Mouse (Mus musculus): Measurements from ENCODE around the gene Cpm.
A peak's percentile ranks its signal among the peaks of the same experiment; 100 is the strongest.
"Not testable (repeated sequence)": the region's sequence is repeated elsewhere in the genome, so short reads cannot be mapped to it uniquely, and the experiment has no call there.

Gene Cpm

DNA sequence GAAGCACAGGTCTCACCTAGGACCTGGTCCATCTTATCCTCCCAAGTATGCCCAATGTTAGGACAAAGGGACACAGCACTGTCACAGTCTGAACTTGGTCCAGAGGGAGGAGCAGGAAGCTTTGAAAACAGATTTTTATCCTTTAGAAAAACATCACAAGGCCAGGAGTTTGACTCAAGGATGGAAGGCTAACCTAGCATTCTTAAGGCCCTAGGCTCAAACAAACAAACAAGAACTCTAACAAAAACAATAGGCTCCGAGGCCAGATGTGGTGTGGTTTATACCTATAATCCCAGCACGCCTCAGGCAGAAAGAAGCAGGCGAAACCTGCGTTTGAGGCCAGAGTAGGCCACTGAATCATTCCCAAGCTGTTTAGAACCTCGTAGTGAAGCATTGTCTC lies 22.9 kb upstream of the Cpm start:
- no peak for DNase-seq (ENCODE audit: low read depth, low spot score)

DNA sequence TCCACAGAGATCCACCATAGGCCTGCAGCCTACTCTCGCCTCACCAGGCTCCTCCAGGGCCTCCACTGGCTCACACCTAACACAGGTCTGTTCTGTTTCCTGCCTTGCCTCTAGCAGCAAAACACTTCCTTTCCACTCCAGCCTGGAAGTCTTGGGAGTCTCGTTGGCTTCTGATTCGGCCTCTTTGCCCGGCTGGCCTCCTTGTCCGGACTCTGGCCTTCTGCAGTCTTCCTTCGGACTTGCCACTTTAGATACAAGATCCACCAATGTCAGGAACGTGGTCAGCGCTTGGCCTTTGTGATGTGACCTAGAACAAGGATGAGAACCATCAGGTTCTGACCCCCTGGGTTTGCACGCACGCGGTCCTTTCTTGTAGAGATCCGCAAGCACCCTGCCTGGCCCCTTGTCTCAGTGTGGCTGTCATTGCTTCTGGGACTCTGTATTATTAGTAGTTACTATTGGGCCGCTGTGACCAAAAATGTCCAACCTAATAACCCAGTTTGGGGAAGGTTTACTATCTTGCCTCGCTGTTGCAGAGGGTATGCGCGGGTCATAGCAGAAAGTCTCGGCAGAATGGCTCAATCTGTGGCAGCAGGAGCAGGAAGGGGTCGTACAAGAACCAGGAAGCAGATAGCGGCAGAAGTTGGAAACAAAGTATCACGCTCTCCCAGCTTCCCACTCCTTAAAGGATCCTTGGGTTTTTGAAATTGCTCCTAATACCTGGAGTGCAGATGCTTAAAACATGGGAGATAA lies 22.1 kb upstream of the Cpm start:
- DNase-seq (ENCODE audit: low read depth, low spot score), result peak; percentile 16

DNA sequence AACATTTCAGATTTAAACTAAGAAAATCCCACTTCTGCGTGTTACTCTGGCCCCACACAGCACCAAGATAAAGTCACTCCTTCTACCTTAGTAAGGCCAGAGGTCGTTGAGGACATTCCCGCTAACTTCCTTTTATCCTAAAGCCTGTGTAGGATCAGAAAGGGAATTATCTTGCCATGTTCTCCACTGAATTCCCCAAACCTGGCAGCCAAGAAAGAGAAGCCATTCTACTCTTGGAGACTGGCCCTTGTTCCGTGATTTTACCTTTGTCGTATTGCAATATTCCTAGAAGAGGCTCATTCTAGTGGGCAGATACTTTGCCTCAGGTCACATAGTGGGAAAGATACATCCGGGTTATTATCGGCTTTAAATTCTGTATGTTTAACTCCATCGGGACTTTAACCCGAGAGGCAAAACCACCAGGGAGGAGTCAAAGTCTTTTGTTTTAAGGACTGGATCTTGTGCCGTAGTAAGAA lies 21.5 kb upstream of the Cpm start:
- peak; percentile 17 for DNase-seq (ENCODE audit: low read depth, low spot score)

DNA sequence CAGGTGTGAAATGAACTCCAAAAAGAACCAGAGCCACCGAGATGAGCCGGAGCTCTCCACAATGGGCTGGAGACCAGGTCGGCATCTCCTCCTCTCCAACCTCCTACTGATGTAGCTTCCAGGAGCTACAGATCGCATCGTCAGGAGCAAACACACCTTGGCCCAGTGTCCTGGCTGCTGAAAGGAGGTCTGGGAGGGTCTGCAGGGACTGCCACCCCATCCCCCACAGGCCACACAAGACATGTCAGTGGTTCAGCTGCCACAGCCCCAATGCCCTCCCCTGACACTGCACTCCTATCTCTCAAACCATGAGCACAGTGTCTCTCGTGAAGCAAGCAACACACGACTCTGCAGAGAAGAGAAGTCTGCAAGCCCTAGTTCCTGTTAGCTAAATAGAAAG lies 20.8 kb upstream of the Cpm start:
- DNase-seq (ENCODE audit: low read depth, low spot score), result no peak

DNA sequence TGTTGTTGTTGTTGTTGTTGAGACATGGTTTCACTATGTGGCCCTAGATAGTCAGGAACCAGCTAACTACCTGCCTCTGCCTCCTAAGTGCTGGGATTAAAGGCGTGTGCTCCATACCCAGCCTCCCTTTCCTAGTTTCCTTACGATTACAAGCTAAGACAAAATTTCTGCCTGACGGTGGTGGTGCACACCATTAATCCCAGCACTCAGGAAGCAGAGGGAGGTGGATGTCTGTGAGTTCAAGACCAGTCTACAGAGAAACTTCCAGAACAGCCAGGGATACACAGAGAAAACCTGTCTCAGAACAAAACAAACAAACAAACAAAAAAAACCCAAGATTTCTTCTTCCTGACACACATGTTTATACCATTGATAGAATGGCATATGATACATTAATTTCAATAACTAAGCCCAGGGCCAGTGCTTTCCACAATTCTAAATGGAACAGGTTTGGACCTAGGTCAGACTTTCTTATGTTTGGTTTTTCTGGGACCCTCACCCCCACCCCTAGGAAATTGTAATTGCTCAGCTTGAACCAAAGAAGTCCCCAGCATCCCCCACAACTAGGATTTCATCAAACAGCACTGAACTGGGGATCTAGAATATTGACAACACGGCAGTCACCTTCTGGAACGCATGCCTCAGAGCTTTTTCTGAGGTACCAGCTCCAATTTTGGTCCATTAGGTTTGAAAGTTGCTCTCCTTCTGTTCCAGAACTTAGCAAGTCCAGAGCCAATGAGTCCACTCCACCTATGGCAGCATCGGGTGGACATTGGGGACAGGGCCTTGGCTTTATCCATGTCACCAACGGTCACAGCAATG lies 20.1 kb upstream of the Cpm start:
- DNase-seq (ENCODE audit: low read depth, low spot score), result no peak

DNA sequence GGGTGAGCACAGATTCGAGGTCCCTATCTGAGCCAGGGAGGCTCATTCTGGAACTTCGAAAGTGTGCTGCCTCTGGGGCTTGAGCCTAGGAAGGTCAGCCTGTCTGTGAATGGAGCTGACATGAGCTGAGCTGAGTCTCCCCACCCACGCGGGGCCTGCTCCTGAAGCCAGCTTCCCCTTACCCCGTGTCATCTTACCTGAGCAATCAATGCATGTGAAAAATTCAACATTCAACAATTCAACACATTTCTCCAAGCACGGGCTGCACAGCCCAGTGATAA lies 19.6 kb upstream of the Cpm start:
- DNase-seq (ENCODE audit: low read depth, low spot score), result no peak

DNA sequence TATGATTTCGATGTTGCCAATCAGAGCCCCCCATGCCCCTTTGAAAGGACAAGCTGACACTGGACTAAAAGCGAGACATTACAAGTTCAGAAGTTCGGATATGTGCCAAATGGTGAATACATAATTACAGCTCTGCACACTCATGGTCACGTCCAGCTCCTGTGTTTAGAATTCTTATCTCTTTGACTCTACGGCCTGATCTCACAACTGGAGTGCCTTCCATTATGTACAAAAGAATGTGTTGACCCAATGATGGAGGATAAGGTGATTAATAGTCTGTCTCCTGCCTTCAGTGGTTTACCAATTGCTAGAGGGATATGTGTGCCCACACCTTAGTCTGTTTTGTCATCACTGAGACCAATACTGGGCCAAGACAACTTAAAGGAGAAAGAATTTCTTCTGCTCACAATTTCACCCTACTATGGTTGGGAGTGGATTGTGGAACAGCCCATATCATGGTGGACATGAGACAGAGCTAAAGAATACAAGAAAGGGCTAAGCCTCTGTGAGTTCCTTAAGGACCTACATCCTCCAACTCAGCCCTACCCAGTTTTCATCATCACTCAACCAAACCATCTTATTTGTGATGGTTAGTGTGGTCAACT lies 19.0 kb upstream of the Cpm start:
- DNase-seq (ENCODE audit: low read depth, low spot score), result no peak

DNA sequence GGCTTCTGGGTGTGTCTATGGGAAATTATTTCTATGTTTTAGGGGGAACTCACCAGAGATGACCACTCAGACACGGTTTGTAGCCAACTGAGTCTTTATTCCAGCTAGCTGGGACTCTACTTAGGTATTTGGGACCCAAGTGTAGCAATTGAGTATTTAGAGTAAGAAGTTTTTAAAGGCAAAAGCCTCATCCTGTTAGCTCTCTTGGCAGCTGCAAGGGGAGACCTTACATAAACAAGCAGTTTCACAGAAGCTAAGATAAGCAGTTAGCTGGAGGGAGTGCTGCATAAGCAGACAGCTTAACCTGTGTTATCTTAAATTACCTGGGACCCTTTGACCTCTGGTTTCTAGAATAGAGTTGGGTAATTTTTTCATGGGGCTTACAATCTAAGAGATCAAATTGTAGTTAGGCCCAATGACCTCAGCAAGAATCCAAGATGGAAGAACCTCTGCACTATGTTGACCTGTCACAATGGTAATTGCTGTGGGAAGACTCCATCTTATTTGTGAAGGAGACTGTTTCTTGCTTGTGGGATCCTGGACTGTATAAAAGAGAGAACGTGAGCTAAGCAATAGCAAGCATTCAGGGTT lies 18.4 kb upstream of the Cpm start:
- no peak for DNase-seq (ENCODE audit: low read depth, low spot score)

DNA sequence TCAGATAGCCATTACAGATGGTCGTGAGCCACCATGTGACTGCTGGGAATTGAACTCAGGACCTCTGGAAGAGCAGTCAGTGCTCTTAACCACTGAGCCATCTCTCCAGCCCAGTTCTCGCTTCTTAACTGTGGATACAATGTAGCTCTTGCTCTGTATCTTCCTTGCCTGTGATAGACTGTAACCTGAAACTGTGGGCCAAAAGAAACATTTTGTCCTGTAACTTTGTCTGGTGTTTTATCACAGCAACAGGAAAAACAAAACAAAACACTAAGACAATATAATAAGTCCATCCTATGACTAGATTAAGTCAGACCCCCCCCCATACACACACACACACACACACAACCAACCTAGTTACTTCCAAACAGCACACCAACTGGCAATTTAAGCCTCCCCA lies 17.8 kb upstream of the Cpm start:
- DNase-seq (ENCODE audit: low read depth, low spot score), result no peak

DNA sequence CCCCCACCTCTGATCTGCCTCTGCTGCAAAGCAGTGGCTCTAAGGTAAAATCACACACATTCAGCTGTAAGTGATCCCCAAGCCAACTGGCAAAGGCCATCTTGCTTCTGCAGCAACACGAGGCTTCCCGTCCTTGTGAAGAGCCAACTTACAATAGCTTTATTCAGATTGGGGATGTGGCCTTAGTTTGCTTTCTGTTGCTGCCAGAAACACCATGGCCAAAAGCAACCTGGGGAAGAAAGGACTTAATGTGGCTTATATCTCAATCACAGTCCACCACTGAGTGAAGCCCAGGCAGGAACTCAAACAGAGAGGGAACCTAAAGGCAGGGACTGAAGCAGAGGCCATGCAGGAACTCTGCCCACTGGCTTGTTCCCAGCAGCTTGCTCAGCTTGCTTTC lies 17.3 kb upstream of the Cpm start:
- DNase-seq (ENCODE audit: low read depth, low spot score), result no peak

DNA sequence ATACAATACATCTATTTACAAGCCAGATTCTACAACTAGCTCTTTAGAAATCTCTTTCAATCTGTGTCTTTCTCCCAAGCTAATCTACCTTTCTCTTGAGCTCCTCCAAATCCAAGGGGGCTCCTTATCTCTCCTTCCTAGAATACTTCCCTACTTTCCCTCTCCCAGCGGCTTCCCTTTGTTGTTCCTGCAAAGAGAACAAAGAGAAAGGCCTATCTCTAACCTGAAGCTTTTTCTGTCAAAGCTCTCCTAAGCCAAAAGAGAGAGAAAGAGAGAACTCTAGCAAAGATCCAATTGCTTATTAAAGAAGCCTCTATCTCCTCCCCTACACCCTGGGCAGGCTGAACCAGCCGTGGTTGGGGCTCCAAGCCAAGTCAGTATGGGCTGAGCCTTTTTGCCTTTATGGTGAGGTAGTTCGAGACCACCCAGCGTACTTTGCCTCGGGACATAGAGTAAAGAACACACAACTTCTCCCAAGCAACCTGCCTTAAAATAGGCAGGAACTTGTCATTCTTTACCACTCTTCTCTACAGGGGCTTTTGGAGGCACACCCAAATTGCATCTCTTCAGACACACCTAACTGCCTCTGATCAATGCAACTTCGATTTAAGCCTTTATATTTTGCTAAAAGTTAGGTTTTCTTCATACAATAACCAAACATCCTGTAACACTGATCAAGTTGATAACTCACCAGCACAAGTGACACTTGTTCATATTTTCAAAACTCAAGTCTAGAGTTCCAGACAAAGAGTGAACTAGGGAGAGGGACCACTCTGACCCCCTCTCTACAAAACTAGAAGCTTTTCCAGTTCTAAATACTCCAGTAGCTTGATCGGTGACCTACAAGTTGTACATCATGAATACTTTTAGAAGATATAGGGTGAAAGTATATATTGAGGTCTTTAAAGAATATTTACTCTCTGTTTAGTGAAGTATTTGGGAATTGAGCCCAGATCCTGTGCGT lies 16.4 kb upstream of the Cpm start:
- DNase-seq (ENCODE audit: low read depth, low spot score), result no peak

DNA sequence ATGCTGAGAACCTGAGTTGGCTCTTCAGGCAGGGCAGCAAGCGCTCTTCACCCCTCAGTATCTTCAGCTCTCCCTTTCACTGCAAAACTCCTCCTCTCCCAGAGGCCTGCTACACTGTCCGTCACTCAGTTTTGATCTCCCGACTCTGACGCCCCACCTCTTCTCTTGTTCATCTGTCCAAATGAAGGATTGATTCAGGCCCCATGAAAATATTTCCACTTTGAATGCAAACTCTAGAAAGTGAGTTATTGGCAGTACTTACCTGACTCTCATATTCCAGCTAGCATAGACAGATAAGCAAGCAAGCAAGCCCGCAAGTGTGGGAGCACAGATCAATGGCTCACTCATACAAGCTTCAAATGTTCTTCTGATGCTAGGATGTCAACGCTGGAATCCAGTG lies 15.3 kb upstream of the Cpm start:
- DNase-seq (ENCODE audit: low read depth, low spot score), result no peak

DNA sequence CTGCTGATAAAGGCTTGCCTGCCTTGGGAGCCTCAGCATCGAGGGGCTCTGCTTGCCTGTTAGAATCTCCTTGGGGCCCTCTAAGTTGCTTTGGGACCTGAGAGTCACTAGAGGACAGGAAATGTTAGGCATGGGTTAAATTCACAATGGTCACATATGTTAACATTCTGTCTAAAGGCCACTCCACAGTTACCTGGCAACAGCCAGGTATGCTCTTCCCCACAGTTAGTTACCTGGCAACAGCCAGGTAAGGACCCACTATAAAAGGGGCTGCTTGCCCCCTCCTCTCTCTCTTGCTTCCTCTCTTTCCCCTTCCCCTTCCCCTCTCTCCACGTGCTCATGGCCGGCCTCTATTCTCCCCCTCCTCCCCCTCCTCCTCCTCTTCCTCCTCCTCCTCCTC lies 14.9 kb upstream of the Cpm start:
- peak; percentile 19 for DNase-seq (ENCODE audit: low read depth, low spot score)

DNA sequence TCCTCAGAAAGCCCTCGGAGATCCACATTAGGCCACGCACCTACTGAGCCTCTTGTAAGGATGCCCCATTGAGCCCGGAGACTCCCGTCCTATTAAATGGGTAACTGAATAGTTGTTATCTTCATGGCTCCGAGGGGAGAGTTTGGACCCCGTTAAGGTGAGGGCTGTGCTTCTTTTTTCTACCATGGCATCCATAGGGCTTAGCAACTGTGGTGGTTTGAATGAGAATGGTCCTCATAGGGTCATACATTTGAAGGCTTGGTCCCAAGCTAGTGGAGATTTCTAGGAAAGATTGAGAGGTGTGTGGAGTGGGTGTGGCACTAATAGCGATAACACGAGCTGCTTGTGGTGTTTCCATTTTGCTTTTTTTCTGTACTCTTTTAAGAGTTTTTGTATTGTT lies 14.1 kb upstream of the Cpm start:
- no peak for DNase-seq (ENCODE audit: low read depth, low spot score)

DNA sequence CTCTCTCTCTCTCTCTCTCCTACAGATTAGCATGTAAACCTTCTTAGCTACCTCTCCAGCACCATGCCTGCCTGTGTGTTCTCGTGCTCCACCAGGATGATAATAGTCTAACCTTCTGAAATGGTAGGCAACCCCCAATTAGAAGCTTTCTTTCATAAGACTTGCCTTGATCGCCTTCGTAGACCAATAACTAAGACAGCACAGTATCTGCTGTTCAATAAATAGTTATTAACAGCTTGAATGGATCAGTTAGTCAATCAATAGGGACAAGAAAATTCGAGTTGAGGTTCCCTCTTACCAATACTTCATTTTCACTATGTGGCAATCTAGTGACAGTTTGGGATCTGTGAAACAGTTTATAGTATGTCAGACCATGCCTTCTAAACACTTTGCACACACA lies 13.6 kb upstream of the Cpm start:
- no peak for DNase-seq (ENCODE audit: low read depth, low spot score)

DNA sequence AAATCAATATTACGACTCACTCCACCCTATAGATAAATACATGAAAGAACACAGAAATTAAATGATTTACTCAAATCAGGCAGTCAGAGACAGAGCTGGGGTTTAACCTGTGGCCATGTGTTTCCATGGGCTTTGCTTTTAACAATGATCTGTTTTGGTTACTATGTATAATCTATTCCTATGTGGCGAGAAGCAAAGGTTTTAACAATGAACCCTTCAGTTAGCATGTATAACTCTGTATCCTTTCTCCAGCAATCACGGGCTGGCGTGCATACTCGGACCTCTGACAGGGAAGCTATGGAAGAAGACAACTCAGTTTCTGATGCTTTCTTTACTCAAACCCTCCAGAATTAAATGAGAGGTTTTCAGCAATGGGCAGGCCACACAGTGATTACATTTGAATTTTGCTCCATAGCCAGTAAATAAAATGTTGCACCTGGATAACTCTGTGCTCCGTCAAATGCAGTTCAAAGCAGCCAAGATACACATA lies 13.1 kb upstream of the Cpm start:
- no peak for DNase-seq (ENCODE audit: low read depth, low spot score)

DNA sequence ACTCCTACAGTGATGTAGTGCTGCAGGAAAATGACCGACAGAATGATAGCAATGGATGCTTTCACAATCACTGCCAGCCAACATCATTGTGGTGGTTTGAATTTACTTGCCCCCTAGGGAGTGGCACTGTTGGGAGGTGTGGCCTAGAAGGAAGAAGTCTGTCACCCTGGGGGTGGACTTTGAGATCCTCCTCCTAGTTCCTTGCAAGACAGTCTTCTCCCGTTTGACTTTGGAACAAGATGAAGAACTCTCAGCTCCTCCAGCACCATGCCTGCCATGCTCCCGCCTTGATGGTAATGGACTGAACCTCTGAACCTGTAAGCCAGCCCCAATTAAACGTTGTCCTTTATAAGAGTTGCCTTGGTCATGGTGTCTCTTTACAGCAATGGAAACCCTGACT lies 12.5 kb upstream of the Cpm start:
- not testable (repeated sequence) for DNase-seq (ENCODE audit: low read depth, low spot score)

DNA sequence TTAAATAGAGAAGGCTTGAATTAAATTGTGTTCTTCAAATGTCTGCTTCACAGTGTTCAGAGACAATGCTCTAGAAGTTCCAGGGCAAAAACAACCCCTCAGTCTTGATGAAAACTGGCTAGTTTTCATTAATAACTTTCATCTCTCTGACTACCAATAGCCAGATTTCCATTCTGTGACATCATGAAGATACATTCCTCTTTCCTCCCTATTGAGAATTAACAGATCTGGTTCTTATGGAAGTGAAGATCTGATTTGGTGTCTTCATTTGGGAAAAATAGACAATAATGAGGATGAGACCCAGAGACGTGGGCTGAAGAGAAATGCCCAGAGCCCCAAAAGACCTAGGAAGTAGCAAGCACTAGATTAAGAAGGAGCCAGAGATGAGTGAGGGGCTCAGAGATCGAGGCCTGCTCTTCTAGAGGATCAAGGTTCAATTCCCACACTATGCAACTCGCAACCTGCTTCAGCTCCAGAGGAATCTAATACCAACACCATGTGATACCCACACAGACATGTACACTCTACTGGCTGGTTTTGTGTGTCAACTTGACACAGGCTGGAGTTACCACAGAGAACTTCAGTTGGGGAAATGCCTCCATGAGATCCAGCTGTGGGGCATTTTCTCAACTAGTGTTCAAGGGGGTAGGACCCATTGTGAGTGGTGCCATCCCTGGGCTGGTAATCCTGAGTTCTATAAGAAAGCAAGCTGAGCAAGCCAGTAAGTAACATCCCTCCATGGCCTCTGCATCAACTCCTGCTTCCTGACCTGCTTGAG lies 11.5 kb upstream of the Cpm start:
- DNase-seq (ENCODE audit: low read depth, low spot score), result no peak

DNA sequence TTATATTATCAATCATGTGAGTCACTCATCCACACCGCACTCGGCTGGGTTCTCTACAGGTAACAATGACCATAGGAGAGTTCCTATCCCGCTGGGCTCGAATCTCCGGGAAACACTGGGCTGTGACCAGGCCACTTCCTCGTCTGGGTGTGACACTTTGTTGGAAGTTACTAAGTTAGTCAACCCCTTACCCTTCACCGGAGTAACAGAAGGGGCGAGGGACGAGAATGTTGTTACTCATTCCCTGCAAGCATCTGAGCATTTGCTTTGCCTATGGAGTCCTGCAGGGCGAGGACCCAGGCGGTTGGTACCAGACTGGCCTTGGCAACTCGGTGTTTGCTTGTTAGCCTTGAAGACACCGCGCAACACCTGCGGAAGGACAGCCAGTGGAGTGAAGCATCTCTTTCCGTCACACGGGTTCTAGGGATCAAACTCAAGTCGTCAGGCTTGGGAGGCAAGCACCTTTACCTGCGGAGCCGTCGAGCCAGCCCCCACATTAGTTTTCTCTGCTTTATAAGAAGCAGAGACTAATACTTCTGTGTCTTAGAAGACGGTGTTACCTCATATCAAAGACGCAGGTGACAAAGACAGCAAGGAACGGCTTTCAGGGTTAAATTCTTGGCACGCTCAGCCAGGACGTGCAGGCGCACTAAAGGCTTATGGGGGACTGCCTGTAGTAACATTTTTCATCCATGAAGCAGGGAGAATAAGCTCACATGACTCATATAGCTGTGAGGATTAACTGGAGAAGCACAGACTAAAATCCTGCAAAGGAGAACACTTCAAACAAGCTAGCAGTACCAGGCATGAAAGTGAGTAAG lies 10.0 kb upstream of the Cpm start:
- no peak for DNase-seq (ENCODE audit: low read depth, low spot score)

DNA sequence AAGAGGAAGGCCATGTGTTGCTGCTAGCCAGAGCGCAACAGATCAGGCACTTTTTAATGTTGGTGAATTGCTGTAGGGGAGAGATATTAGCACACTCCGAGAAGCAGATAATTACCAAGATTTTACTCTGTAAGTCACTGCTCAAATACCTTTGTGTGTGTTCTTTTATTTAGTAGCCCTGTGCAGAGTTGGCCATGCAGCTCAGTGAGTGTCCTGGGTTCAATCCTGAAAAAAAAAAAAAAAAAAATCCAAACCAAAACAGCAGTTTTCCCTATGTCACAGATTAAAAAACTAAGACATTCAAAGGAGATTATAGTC lies 9.5 kb upstream of the Cpm start:
- no peak for DNase-seq (ENCODE audit: low read depth, low spot score)
